Mouse (Mus musculus): ENCODE data around the gene Irf7. TPM values are rescaled to one million over a fixed set of nuclear protein-coding genes. Genes with fewer than 3 reads are reported as not detected.

Gene Irf7
- total RNA-seq (2023): 47.4 TPM

DNA sequence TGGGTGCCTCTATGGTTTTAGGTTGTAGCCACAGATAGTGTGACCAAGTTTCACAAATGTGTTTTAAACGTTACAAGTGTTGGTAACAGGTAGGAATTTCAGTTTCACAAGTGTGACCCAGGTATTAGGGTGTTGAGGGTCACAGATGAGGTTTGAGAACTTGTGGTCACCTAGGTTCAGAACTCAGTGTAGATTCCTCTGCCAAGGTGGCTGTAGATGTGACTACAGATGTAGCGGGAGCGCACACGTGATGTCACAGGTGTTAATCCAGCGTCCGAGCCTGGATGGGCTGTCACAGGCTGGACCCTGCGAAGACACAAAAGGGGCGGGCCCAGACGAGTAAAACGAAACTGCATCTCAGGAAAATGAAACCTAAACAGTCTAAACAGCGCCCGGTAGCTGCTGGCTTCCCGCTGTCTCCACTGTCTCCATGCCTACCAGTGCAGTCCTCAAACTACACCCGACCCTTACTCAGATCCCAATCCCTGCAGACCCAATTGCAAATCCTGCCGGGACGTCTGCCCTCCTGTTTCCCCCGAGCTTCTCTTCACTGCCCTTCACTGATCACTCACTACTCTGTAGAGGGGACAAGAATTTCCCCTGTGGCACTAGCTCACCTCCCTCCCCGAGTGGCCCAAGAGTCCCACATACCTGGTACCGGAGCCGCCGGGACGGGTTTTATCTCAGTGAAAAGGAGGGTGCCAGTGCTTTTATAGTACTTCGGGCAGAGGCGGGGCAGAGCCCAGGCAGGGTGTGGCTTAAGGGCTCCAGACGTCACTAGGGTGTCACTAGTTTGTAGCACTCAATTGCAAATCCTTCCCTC lies at the start of gene Irf7:
Irf7 (minus strand) TSS at position 743 of the 823 bp plus-strand sequence.

DNA sequence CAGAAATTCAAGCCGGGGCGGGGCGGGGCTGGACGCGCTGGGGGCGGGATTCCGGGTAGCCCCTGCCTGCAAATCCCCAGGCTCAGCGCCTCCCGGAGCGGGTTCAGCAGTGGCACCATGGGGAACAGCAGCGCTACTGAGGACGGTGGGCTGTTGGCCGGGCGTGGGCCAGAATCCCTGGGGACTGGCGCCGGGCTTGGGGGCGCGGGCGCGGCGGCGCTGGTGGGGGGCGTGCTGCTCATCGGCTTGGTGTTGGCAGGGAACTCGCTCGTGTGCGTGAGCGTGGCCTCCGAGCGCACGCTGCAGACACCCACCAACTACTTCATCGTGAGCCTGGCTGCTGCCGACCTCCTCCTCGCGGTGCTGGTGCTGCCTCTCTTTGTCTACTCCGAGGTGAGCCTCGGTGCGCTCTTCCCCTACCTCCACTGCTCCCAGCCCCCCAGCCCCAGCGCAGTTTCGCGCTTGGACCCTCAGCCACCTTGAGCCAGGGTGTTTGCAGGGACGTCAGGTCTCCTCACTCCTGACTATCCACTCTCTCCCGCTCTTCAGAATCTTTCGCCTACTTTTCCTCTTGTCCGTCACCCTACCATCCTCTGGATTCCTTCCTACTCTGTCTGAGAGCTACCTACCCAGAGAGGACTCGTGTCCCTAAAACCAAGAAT lies 25.8 kb upstream of the Irf7 start, which contains the start of gene Drd4:
Drd4 (plus strand) TSS at position 86 of the 662 bp plus-strand sequence.

DNA sequence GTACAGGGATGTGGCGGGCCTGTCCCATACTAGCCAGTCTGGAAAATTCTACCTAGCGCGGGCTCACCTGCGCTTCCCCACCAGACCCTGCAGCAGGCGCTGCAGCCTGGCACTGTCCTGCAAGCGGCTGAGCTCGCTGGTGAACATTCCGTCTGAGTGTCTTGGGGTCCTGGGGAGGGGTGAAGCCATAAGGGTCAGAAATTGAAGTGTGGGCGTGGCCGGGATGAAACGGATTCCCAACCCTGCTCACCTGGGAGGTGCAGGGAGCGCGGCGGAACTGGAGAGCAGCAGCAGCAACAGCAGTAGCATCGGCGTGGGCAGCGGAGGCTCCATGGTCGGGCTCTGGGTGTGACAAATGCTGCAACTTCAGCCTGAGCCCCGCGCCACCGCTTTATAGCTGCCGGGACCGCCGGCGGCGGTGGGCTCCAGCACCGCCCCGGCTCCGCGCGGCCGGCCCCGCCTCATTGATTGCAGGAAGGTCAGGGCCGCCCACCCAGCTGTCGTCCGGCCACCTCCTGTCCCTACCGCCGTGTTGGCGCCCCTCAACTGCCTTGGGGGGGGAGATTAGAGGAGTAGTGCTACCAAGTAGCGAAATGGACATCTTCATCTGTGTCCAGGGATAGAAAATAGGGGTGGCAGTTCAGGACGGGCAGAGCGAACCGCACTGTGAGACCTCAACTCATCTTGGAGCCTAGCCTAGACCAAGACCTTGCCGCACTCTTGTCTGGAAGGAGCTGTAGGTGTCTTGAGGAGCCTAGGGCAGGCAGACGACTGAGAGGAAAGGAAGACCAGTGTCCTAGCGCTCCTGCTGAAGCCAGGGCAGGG lies 12.7 kb upstream of the Irf7 start, which contains the start of gene Sct:
Sct (minus strand) TSS at position 368 of the 825 bp plus-strand sequence.

DNA sequence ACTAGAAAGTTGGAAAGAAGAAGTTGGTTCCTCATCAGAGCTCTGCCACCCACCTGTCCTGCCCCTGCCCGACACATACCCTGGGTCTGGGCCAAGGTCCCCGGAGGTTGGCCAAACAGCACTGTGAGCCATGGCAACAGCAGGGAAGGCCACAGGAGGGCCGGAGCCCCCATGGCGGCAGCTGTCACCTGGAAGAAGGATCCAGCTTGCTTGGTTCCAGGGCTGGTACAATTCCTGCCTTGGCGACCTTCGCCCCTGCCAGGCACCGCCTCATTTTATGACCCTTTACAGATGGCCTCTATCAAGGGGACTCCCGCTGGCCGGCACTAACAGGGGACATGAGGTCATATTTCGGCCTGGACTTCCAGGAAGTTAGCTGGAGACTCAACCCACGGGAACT lies 10.3 kb upstream of the Irf7 start, which contains the start of gene Cdhr5:
Cdhr5 (minus strand) TSS at position 241 of the 400 bp plus-strand sequence.

DNA sequence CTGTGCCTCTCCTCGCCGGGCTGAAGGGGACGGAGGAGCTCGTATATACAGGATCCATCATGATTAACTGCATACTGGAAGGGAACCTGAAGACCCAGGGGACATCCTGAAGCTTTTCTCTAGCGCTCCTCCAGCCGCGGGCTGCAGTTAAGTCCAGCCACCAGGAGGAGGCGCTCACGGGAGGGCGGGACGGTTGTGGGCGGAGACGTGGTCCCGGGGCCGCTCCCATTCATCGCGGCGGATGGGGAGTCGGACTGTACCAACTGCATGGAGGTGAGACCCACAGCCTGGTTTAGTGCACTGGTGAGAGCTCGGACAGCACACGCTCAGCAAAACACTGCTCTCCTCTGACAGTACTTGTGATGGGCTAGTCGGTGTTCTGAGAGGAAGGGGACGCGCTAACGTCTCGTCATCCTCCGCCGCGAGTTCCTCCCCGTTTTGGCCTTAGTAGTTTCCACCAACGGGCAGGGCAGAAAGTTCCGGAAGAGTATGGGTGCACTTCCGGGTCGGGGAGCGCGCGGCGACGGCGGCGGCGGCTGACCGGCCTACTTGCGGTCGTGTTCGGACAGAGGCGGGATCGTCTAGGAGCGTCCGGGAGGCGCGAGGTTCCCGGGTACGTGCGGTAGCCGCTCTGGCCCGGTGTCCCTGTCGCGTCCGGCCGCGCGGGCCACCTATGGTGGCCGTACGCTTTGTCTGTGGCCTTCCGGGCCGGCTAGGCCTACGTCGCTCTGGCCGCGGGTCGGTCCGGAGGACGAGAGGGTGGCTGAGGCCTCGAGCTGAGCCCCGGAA lies 37.8 kb downstream of the Irf7 start, which contains the start of gene Phrf1:
Phrf1 (plus strand) TSS at position 506 of the 789 bp plus-strand sequence.

DNA sequence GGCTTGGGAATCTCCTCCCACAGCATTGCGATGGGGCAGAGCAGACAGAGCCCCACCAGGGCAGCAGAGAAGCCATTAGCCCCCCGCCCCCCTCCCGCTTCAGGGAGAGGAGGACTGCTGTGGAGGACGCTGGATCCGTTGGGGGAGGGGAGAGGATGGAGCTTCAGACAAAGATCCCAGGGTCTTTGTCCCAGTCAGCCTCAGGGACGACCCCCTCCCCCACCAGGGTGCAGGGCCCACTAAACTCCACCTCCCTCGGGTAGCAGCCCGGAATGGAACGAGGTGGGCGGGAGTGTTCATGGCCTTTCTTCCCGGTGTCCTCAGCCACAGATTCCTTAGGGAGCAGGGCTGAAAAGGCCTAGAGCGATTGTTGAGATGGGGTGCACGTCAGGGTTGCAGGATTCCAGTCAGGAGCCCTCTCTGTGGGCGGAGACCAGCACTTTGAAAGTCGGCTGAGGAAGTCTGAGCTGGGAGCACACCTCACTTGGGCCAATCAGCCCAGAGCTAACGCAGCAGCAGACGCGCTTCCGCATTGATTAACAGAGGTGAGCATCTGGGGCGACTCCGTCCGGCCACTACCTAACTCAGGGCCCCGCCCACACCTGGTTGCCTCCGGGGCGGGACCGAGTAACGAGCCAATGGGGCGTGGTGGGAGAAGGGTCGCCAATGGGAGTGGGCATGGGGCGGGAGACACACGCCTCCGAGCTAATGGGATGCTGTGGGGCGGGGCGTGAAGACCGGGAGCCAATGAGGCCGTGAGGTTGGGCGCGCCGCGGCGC lies 51.0 kb downstream of the Irf7 start, which contains the start of gene Rassf7:
Rassf7 (plus strand) TSS at position 760 of the 779 bp plus-strand sequence.

DNA sequence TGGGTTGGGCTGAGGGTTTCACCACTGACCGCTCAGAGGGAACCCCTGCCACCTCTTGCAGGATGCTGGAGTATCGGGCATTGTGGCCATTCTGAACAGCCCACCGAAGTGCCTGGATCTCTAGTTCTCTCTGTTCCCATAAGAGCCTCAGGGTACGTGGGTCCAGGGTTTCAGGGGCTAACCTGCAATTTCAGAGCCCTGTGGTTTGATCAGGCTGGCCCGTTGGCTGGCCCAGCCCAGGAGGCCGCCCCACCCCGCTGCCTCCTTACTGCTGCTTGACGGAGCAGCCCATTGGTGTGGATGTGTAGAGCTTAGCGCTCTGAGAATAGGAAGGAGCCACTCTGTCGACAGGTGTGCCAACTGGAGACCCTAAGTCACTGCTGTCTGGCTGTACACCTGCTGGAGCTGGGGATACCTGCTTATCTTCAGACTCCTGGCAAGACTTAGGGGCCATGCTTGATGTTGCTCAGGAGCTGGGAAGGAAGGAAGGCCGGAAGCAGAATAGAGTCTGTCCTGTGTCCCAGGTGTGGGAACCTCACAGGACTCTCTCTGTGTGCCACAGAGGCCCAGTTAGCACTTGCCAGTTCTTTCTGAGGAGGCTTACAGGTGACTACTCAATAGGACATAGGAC lies 52.6 kb downstream of the Irf7 start, which contains the start of gene Lmntd2:
Lmntd2 (minus strand) TSS at position 476 of the 631 bp plus-strand sequence.

Other genes starting within 250 kb of the Irf7 start
- 1.9 TPM for gene Ifitm6, start 248.6 kb downstream of the Irf7 start, total RNA-seq (2023)
- not detected for gene Gm17387, start 237.3 kb downstream of the Irf7 start, total RNA-seq (2023)
- 1.3 TPM for gene B4galnt4, start 205.4 kb downstream of the Irf7 start, total RNA-seq (2023)
- gene Pkp3, start 188.3 kb downstream of the Irf7 start, total RNA-seq (2023): 39.7 TPM
- gene Sigirr, start 165.9 kb downstream of the Irf7 start, total RNA-seq (2023): 76.9 TPM
- 0.30 TPM for gene Ano9, start 148.7 kb downstream of the Irf7 start, total RNA-seq (2023)
- 12.8 TPM for gene Ptdss2, start 144.1 kb downstream of the Irf7 start, total RNA-seq (2023)
- gene Rnh1, start 93.6 kb downstream of the Irf7 start, total RNA-seq (2023): 43.4 TPM
- gene Hras, start 72.5 kb downstream of the Irf7 start, total RNA-seq (2023): 31.0 TPM
- 4.7 TPM for gene Lrrc56, start 72.3 kb downstream of the Irf7 start, total RNA-seq (2023)
- 3.3 TPM for gene Lmntd2, start 52.4 kb downstream of the Irf7 start, total RNA-seq (2023)
- 10.2 TPM for gene Rassf7, start 50.6 kb downstream of the Irf7 start, total RNA-seq (2023)
- 165 TPM for gene Phrf1, start 37.7 kb downstream of the Irf7 start, total RNA-seq (2023)
- not detected for gene Cdhr5, start 10.3 kb upstream of the Irf7 start, total RNA-seq (2023)
- gene Sct, start 12.7 kb upstream of the Irf7 start, total RNA-seq (2023): not detected
- not detected for gene Drd4, start 25.5 kb upstream of the Irf7 start, total RNA-seq (2023)
- 68.8 TPM for gene Deaf1, start 61.2 kb upstream of the Irf7 start, total RNA-seq (2023)
- 24.8 TPM for gene Tmem80, start 61.3 kb upstream of the Irf7 start, total RNA-seq (2023)
- 0.65 TPM for gene Eps8l2, start 72.4 kb upstream of the Irf7 start, total RNA-seq (2023)
- gene Taldo1, start 125.7 kb upstream of the Irf7 start, total RNA-seq (2023): 98.5 TPM
- gene Gatd1, start 147.7 kb upstream of the Irf7 start, total RNA-seq (2023): 37.5 TPM
- not detected for gene Cend1, start 163.0 kb upstream of the Irf7 start, total RNA-seq (2023)
- gene Slc25a22, start 171.4 kb upstream of the Irf7 start, total RNA-seq (2023): 49.9 TPM
- 2.7 TPM for gene Pidd1, start 177.5 kb upstream of the Irf7 start, total RNA-seq (2023)
- gene Rplp2, start 180.9 kb upstream of the Irf7 start, total RNA-seq (2023): 3,316 TPM
- gene Pnpla2, start 188.7 kb upstream of the Irf7 start, total RNA-seq (2023): 61.0 TPM
- 1.7 TPM for gene Cracr2b, start 194.6 kb upstream of the Irf7 start, total RNA-seq (2023)
- gene Cd151, start 200.9 kb upstream of the Irf7 start, total RNA-seq (2023): 8.9 TPM
- gene Polr2l, start 208.7 kb upstream of the Irf7 start, total RNA-seq (2023): 19.9 TPM
- gene Tspan4, start 208.8 kb upstream of the Irf7 start, total RNA-seq (2023): 2.1 TPM

All from CD4-positive naive resting alpha-beta T cell, adult 57 days (primary cell).